Mouse (Mus musculus) hindbrain, embryonic 16.5 days (tissue): ENCODE results near the gene Arhgap23. TPM values are rescaled to one million over a fixed set of nuclear protein-coding genes. Genes with fewer than 3 reads are reported as not detected.
A peak's percentile ranks its signal among the peaks of the same experiment; 100 is the strongest.

Experiments
- ATAC-seq: fragments of 200-750 bp; cut with Nextera tagmentation; 2 replicates; pipeline ENCODE4 v1.8.0; 2017; ENCODE audit warnings: moderate TSS enrichment, moderate library complexity
- H3K27ac ChIP-seq: fragments of 300-500 bp; sonication (generic); 2 replicates; pipeline ENCODE4 v1.5.1; 2014; ENCODE audit warnings: low read depth, mild to moderate bottlenecking, control low read depth, low read length, moderate library complexity
- H3K27me3 ChIP-seq: fragments of 300-500 bp; sonication (generic); replicated peaks from 2 replicates; pipeline ENCODE4 v1.6.1; 2014; ENCODE audit warnings: low read length; ENCODE audit not compliant: control insufficient read depth, insufficient read depth
- H3K36me3 ChIP-seq: fragments of 300-500 bp; sonication (generic); 2 replicates; pipeline ENCODE4 v1.6.1; 2014; ENCODE audit warnings: mild to moderate bottlenecking, low read length, moderate library complexity, mixed read lengths; ENCODE audit not compliant: control insufficient read depth, insufficient read depth
- H3K4me1 ChIP-seq: fragments of 300-500 bp; sonication (generic); 2 replicates; pipeline ENCODE4 v1.6.1; 2014; ENCODE audit warnings: low read depth, low read length; ENCODE audit not compliant: control insufficient read depth, insufficient read depth
- H3K4me2 ChIP-seq: fragments of 300-500 bp; sonication (generic); 2 replicates; pipeline ENCODE4 v1.6.1; 2014; ENCODE audit warnings: mild to moderate bottlenecking, low read length, control low read depth, moderate library complexity
- H3K4me3 ChIP-seq: fragments of 300-500 bp; sonication (generic); 2 replicates; pipeline ENCODE4 v1.5.1; 2014; ENCODE audit warnings: mild to moderate bottlenecking, low read length, control low read depth, moderate library complexity
- H3K9ac ChIP-seq: fragments of 300-500 bp; sonication (generic); 2 replicates; pipeline ENCODE4 v1.6.1; 2014; ENCODE audit warnings: low read depth, mild to moderate bottlenecking, control low read depth, low read length, moderate library complexity
- H3K9me3 ChIP-seq: fragments of 300-500 bp; sonication (generic); 2 replicates; pipeline ENCODE4 v1.6.1; 2014; ENCODE audit warnings: mild to moderate bottlenecking, low read length, moderate library complexity; ENCODE audit not compliant: control insufficient read depth
- WGBS: fragments of 180-500 bp; shearing (Covaris S2); extraction: QIAGEN DNeasy Blood & Tissue Kit; methylation state at CpG from one replicate; pipeline ENCODE4 v1.1.7; 2014; 5-methylcytosine and 5-hydroxymethylcytosine counted together
- polyA plus RNA-seq: library from polyadenylated mRNA; unstranded; fragments of >200 nt; fragmentation: Nextera tagmentation; extraction: Ambion mirVana; gene quantifications from 2 replicates; pipeline ENCODE4 v1.2.1, GENCODE M21; 2015

The Arhgap23 gene
- polyA plus RNA-seq, 1 experiment from 2014 or later = 9.4 TPM

DNA sequence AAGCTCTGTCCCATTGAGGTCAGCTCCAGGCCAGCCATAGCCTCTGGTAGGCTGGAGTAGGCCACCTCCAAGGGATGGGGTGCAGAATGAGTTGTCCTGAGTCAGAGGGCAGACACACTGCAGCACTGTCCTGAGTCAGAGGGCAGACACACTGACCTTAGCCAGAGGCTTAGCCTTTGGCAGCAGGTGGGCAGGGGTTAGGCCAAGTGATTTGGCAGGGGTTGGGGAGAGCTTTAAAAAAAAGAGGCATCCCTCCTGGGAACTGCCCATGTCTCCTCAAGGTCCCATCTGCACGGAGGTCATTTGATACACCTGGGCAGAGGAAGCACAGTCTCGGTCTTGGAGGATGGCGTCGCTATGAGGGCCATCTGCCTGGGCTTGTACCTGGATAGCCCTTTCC, 48.7 kb downstream of the Arhgap23 start:
- H3K4me2 ChIP-seq = no peak overlapping the region
- H3K9me3 ChIP-seq = no peaks in the 10 kb centered on the region
- no peak overlapping the region for H3K4me3 ChIP-seq
- ATAC-seq = no peak
- H3K36me3 ChIP-seq = peaks cover 39% of the 10 kb centered on the region
- no peak overlapping the region for H3K27ac ChIP-seq
- WGBS = 90% methylated on average over 4 of the region's 4 CpGs
- no peaks in the 10 kb centered on the region for H3K27me3 ChIP-seq
- H3K4me1 ChIP-seq = no peaks in the 10 kb centered on the region
- no peak overlapping the region for H3K9ac ChIP-seq

DNA sequence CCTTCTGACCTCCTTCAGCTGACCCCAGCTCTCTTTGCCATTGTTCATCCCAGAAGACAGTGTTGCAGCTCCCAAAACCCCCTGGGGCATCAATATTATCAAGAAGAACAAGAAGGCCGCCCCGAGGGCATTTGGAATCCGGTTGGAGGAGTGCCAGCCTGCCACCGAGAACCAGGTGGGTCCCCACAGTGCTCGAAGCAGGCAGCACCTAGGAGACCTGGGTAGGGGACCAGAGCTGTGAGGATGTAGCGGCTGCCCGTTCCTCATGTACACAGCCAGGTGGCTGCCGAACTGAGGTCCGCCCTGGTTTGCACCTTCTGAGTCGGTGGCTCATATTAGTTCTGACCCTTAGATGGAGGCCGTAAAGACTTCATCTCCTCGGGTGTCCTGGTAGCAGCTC, 50.6 kb downstream of the Arhgap23 start:
- no peak overlapping the region for H3K9ac ChIP-seq
- 83% methylated on average over 12 of the region's 12 CpGs for WGBS
- H3K27me3 ChIP-seq = no peaks in the 10 kb centered on the region
- no peak overlapping the region for H3K4me2 ChIP-seq
- no peaks in the 10 kb centered on the region for H3K9me3 ChIP-seq
- H3K27ac ChIP-seq = no peak overlapping the region; the same call in 1 of the 2 replicates
- no peaks in the 10 kb centered on the region for H3K4me1 ChIP-seq
- no peak for ATAC-seq
- H3K36me3 ChIP-seq = peaks cover 37% of the 10 kb centered on the region
- no peak overlapping the region for H3K4me3 ChIP-seq

DNA sequence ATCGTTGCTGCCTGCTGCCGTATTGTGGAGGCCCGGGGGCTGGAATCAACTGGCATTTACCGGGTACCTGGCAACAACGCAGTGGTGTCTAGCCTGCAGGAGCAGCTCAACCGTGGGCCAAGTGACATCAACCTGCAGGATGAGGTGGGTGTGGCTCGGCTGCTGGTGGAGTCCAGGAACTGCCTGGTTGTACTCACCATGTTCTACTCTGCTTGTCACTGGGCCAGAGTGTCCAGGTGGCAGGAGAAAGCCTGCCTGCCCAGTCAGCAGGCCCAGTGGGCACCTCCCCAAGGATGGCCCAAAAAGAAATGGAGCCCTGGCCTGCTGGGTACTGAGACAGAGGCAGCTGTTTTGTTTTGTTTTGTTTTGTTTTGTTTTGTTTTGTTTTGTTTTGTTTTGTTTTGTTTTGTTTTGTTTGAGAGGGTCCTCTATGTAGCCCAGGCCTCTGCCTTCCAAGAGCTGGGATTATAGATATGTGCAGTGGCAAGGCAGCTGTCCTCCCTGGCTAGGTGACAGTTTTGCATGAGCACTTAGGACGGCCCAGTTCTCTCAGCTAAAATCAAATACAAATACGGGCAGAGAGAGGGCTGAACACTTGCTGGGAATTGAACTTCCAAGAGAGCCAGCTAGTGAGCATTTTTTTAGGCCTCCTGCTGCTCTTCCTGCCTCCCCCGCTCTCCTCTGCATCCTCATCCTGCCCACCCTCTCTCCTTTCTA, 51.3 kb downstream of the Arhgap23 start:
- Histone ChIP-seq H3K27ac (no peak overlapping the region; the same call in 1 of the 2 replicates), H3K4me1 (no peaks in the 10 kb centered on the region), H3K9me3 (no peaks in the 10 kb centered on the region), H3K36me3 (peaks cover 36% of the 10 kb centered on the region), H3K9ac (no peak overlapping the region), H3K27me3 (no peaks in the 10 kb centered on the region), H3K4me3 (no peak overlapping the region), H3K4me2 (no peak overlapping the region)
- WGBS = 70% methylated on average over 10 of the region's 10 CpGs
- ATAC-seq = no peak

DNA sequence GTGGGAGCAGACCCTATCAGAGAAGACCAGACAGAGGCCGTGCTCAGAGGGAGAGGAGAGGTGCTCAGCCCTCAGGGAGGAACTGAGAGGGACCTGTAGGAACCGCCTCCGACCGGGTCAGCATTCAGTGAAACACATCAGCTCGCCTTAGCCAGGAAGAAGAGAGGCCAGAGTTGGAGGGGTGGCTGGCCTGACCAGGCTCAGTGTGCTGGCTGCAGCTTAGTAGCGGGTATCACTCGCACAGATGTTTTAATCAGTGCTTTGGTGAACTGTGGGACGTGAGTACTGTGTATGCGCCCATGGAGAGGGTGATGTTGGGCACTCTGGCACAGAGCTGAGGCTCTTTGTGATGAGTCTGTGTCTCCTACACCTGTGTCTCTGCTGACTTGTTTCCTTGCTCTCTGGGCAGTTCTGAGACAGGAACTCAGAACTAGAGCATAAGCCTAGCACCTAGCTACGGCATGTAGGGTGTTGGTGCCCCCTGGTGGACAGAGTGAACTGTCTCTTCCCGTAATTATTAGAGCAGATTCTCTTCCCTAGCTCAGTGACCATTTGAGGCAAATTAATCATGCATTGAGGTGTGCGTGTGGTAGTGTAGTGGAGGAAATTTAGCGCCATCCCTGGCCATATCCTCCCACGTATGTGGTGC, 53.4 kb downstream of the Arhgap23 start:
- H3K36me3 ChIP-seq = peaks cover 35% of the 10 kb centered on the region
- H3K4me2 ChIP-seq = no peak overlapping the region
- H3K9ac ChIP-seq = no peak overlapping the region
- no peak overlapping the region for H3K4me3 ChIP-seq
- H3K27ac ChIP-seq = no peak overlapping the region
- 45% methylated on average over 14 of the region's 14 CpGs for WGBS
- ATAC-seq = peak; percentile 51
- no peaks in the 10 kb centered on the region for H3K27me3 ChIP-seq
- no peaks in the 10 kb centered on the region for H3K4me1 ChIP-seq
- H3K9me3 ChIP-seq = no peaks in the 10 kb centered on the region

DNA sequence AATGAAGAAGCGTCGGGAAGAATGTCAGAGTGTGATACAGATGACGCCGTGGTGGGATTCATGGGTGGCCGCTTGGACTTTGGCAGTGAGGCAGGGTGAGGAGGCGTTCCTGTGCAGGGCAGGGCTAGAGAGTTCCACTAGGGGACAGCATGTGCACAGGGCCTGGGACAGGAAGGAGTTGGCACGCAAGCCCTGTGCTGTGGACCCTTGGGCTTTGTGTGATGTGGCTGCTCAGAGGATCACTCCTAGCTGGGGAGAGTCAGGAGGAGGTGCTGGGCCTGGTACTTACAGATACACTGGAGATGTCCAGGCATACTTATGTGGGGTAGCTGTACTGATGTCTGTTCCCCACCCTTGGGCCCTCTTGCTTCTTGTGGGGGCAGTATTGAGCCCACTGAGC, 54.5 kb downstream of the Arhgap23 start:
- H3K36me3 ChIP-seq = peaks cover 26% of the 10 kb centered on the region
- 83% methylated on average over 7 of the region's 7 CpGs for WGBS
- H3K9ac ChIP-seq = no peak overlapping the region
- no peak overlapping the region for H3K4me2 ChIP-seq
- H3K27ac ChIP-seq = no peak overlapping the region
- H3K9me3 ChIP-seq = no peaks in the 10 kb centered on the region
- ATAC-seq = no peak
- no peaks in the 10 kb centered on the region for H3K27me3 ChIP-seq
- no peak overlapping the region for H3K4me3 ChIP-seq
- H3K4me1 ChIP-seq = no peaks in the 10 kb centered on the region

DNA sequence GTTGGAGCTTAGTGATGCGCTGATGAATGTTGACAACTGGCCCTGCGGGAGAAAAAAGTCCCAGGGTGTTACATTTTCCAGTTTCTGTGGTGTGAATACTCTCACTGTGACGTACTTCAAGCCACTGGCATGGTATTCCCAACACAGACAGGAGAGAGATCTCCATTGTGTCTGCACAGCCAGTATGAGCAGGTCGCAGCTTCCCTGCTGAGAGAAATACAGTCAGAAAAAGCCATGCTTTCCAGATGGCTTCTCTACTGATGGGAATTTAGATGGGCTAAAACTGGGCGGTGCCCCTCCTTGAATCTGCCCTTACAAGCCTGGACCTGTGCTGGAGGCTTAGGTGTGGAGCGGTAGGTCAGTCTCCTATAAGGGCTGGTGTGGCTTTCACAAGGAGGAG, 55.9 kb downstream of the Arhgap23 start:
- H3K36me3 ChIP-seq = peaks cover 21% of the 10 kb centered on the region
- no peak overlapping the region for H3K27ac ChIP-seq
- no peak overlapping the region for H3K9ac ChIP-seq
- no peaks in the 10 kb centered on the region for H3K27me3 ChIP-seq
- no peak overlapping the region for H3K4me2 ChIP-seq
- H3K4me3 ChIP-seq = no peak overlapping the region
- ATAC-seq = no peak
- H3K9me3 ChIP-seq = no peaks in the 10 kb centered on the region
- 78% methylated on average over 6 of the region's 6 CpGs for WGBS
- no peaks in the 10 kb centered on the region for H3K4me1 ChIP-seq

DNA sequence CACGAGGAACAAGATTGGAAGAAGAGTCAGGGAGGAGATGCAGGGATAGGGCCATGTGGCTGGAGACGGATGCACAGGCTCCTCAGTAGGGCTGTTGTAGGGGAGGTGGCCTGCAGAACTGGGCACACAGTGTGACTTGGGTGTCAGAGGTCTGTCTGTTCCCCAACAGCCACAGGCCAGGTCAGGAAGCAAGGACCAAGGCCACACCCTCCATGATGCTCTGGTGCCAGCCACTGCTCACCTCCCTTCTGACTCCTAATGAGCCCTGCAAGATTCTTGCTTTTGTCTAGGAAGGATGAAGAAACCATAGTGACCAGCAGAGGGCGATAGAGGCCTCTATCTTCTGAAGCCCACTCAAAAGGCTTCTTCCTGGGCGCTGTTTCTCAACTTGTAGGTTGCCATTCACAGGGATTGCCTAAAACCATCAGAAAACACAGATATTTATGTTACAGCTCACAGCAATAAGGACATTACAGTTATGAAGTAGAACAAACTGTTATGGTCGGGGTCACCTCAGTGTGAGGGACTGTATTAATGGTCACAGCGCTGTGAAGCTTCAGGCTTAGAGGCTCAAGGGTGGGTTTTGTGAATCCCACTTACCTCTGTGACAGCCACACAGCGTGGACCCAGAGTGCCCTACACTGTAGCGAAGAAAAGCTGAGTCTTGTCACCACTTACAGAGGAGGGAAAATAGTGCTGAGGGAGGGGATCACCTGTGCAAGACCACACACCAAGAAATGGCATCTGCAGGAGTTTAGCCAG, 61.2 kb downstream of the Arhgap23 start:
- ATAC-seq = peak; percentile 52
- H3K4me3 ChIP-seq = no peak overlapping the region
- H3K4me2 ChIP-seq = no peak overlapping the region
- no peak overlapping the region for H3K27ac ChIP-seq
- H3K9ac ChIP-seq = 0 out of 2 replicates have a peak overlapping the region, but pooled peaks have one; percentile 23
- WGBS = 58% methylated on average over 8 of the region's 8 CpGs
- no peaks in the 10 kb centered on the region for H3K27me3 ChIP-seq
- no peaks in the 10 kb centered on the region for H3K9me3 ChIP-seq
- peaks cover 15% of the 10 kb centered on the region; the same call in 1 of the 2 replicates for H3K36me3 ChIP-seq
- no peaks in the 10 kb centered on the region for H3K4me1 ChIP-seq

DNA sequence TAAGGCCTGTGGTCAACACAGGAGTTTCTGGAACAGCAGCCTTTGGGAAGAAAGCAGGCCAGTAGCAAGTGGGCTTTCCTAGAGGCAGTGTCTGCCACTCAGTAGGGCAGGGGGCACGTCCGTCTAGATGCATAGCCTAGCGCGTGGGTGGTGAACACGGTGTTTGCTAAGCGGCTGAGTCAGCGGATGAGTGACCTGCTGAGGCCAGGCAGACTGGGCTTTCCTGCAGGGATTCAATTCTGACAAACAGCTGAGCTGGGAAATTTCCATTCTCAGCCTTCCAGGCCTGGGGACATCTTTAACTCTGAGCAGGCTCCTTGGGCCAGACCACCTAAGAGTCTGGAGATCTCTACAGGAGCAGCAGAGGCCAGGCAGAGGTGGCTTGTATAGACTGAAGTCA, 62.1 kb downstream of the Arhgap23 start:
- H3K4me3 ChIP-seq = no peak overlapping the region
- H3K36me3 ChIP-seq = peaks cover 15% of the 10 kb centered on the region; the same call in 1 of the 2 replicates
- 52% methylated on average over 7 of the region's 7 CpGs for WGBS
- ATAC-seq = no peak
- H3K9ac ChIP-seq = no peak overlapping the region
- no peaks in the 10 kb centered on the region for H3K4me1 ChIP-seq
- no peak overlapping the region for H3K4me2 ChIP-seq
- H3K9me3 ChIP-seq = no peaks in the 10 kb centered on the region
- H3K27ac ChIP-seq = no peak overlapping the region
- H3K27me3 ChIP-seq = no peaks in the 10 kb centered on the region

DNA sequence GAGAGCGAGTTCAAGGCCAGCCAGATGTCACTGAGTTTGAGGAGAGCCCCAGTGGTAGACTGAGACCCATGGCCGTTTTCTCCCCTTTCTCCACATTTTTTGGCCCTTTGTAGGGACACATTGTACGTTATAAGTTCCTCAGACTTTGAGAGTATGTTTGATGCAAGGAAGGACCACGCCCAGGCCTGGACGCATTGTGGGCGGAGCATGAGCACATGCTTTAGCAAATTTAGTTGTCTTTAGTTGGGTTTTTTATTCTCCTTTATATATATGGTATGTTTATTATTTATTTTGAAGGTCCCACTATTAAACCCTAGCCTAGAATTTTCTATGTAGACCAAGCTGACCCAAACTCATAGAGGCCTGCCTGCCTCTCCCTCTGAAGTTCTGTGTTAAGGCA, 63.0 kb downstream of the Arhgap23 start:
- Histone ChIP-seq H3K9ac (no peak overlapping the region), H3K27me3 (no peaks in the 10 kb centered on the region), H3K27ac (no peak overlapping the region), H3K4me2 (no peak overlapping the region), H3K36me3 (peaks cover 19% of the 10 kb centered on the region; the same call in 1 of the 2 replicates), H3K9me3 (no peaks in the 10 kb centered on the region), H3K4me3 (no peak overlapping the region), H3K4me1 (no peaks in the 10 kb centered on the region)
- no peak for ATAC-seq
- WGBS = 86% methylated on average over 6 of the region's 6 CpGs
